Mouse (Mus musculus): Measurements from ENCODE around the gene Zfand2a.

DNA sequence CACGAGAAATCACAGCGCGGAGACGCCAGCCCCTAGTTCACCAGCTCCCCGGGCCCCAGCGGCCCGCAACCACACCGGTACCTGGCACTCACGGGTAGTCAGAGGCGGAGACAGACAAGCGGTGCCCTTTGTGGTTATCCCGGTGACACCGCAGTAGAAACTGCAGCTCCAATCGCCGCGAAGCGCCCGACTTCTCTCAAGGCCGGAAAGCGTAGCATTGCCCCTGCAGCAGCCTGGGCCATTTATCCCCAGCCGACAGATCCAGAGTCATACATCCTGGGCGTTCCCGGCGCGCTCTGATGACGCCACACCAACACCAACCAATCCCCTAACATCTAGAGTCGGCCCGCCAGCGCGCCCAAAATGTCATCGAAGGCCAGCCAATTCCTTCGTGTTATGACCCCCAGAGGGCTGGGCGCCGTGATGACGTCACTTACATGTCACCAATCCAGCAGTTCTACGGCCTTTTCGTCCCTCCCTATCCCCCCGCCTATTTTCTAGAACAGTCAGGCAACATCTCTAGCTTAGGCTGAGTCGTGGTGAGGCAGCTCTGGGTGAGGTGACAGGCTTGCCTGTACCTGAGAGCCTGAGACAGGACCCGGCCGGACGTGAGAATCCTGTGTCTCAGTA lies at the start of gene Zfand2a:
- TF ChIP-seq CEBPB (IDR thresholded peaks at IDR 0.05; ENCODE audit: insufficient read depth, poor library complexity, severe bottlenecking) (no peak), POLR2A (IDR thresholded peaks at IDR 0.05; ENCODE audit: insufficient read length, low read depth) (peak; percentile 64), USF1 (IDR thresholded peaks at IDR 0.05; ENCODE audit: low read depth) (no peak), TCF3 (IDR thresholded peaks at IDR 0.05; ENCODE audit: insufficient read length, low read depth) (no peak), E2F4 (IDR thresholded peaks at IDR 0.05; ENCODE audit: insufficient read depth) (peak; percentile 81), POLR2AphosphoS2 (IDR thresholded peaks at IDR 0.05; ENCODE audit: insufficient read length, low read depth) (peak; percentile 77), MAX (IDR thresholded peaks at IDR 0.05; ENCODE audit: low read depth) (no peak), MYOD1 (IDR thresholded peaks at IDR 0.05; ENCODE audit: control insufficient read depth in 1 of 3, insufficient read length in 2 of 3, low read depth in 2 of 3) (no peak), TCF12 (IDR thresholded peaks at IDR 0.05; ENCODE audit: insufficient read depth, poor library complexity, severe bottlenecking) (no peak), REST (IDR thresholded peaks at IDR 0.05; ENCODE audit: insufficient read depth, insufficient read length) (no peak), MYOG (IDR thresholded peaks at IDR 0.05; ENCODE audit: control insufficient read depth in 1 of 3, insufficient read depth in 1 of 3, insufficient read length in 2 of 3, low read depth in 2 of 3) (no peak)
